Mouse (Mus musculus) thymus, adult 2 months (tissue): ENCODE results near the gene Cfl1.

Experiments
- CTCF ChIP-seq: fragments of 200-500 bp; IDR thresholded peaks from 2 replicates; pipeline ENCODE4 v1.5.1; 2012; ENCODE audit warnings: mild to moderate bottlenecking, control low read depth, low read length, moderate library complexity, borderline replicate concordance; ENCODE audit not compliant: control insufficient read depth, poor library complexity, insufficient read depth; ENCODE audit errors: extremely low read depth
- POLR2A ChIP-seq: fragments of 200-500 bp; IDR thresholded peaks from 2 replicates; pipeline ENCODE4 v1.6.1; 2012; ENCODE audit warnings: mild to moderate bottlenecking, low read length, control low read depth, moderate library complexity; ENCODE audit not compliant: control insufficient read depth, poor library complexity, insufficient read depth; ENCODE audit errors: extremely low read depth

- no peak for TF ChIP-seq CTCF
- no peak for TF ChIP-seq POLR2A
Observed at GRCm38 (mm10) chr19:5475069-5475714, 15.1 kb upstream of the Cfl1 start.
